In the genomic region with DNA sequence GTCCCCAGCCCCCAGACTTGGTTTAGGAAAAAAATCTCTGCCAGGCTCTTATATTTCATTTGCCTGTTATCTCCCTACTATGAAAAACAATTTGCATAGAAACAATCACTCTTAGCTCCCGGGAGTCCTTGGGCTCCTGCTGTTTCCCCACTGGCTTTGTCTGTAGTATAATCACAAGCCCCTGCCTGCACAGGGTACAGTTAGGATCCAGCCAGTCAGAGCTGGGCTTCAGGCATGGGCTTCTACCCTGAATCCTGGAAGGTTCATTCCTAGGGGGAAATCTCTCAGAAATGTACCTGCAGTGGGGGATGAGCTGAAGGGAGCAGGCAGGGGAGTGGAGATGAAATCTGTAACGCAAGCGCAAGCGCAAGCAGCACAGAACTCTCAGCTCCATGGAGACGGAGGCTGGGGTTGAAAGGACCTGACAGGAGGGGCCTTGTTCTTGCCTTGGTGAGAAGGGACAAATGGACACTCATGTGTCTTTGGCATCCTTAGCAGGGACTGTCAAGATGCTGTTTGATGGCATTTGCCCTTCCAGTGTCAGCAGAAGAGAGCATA, we compare ENCODE assay signal across 18 mouse cellular contexts. TPM values are rescaled to one million over a fixed set of nuclear protein-coding genes. Genes with fewer than 3 reads are reported as not detected.
DNase-seq lines count a peak whose midpoint lies in the region; ATAC-seq lines count a peak whose summit lies in the region.
"Had no signal": no experiment of that assay in that cellular context is flagged by ENCODE, and none has a peak within 500 bp of the region (broad histone marks: within the 10 kb centered on the region; RNA-seq: fewer than 3 reads in every experiment).

No protein-coding gene starts in this region.

- H3K4me3 ChIP-seq in forebrain, embryonic 14.5 days (ENCODE audit: low read depth, low read length): no peak overlapping the region
- no peak overlapping the region for H3K4me3 ChIP-seq in hindbrain, embryonic 11.5 days (ENCODE audit: low read depth, low read length)
- no peak overlapping the region for H3K4me3 ChIP-seq in midbrain, embryonic 12.5 days
- H3K4me3 ChIP-seq in neural tube, embryonic 15.5 days (replicated peaks): no peak overlapping the region
- H3K4me3 ChIP-seq: heart, adult 2 months; intestine, embryonic 15.5 days had no signal

- no peak overlapping the region for H3K4me2 ChIP-seq in forebrain, embryonic 14.5 days (ENCODE audit: low read length)
- no peak overlapping the region for H3K4me2 ChIP-seq in hindbrain, embryonic 11.5 days (replicated peaks; ENCODE audit: low read depth, low read length)
- H3K4me2 ChIP-seq in midbrain, embryonic 12.5 days (replicated peaks): 0 out of 2 replicates have a peak overlapping the region, but pooled peaks have one; percentile 1
- no peak overlapping the region; the same call in 1 of the 2 replicates for H3K4me2 ChIP-seq in neural tube, embryonic 15.5 days
- H3K4me2 ChIP-seq: intestine, embryonic 15.5 days had no signal

- no peaks in the 10 kb centered on the region for H3K27me3 ChIP-seq in forebrain, embryonic 14.5 days (replicated peaks; ENCODE audit: control insufficient read depth, insufficient read depth, low read length)
- no peaks in the 10 kb centered on the region for H3K27me3 ChIP-seq in hindbrain, embryonic 11.5 days (ENCODE audit: control insufficient read depth, insufficient read depth, low read length)
- no peaks in the 10 kb centered on the region for H3K27me3 ChIP-seq in midbrain, embryonic 12.5 days
- no peaks in the 10 kb centered on the region for H3K27me3 ChIP-seq in neural tube, embryonic 15.5 days (replicated peaks)
- H3K27me3 ChIP-seq: intestine, embryonic 15.5 days had no signal

- peak; percentile 51; the same call in 1 of the 2 replicates for ATAC-seq in forebrain, embryonic 14.5 days
- ATAC-seq in hindbrain, embryonic 11.5 days (ENCODE audit: low FRiP score): peak; percentile 76; the same call in 1 of the 2 replicates
- ATAC-seq in midbrain, embryonic 12.5 days (ENCODE audit: low FRiP score, low read depth): peak; percentile 63
- peak; percentile 61 for ATAC-seq in neural tube, embryonic 15.5 days (ENCODE audit: low FRiP score)
- ATAC-seq: CD4-positive, CD25-positive, alpha-beta regulatory T cell, adult 4 months; intestine, embryonic 15.5 days had no signal

- H3K9me3 ChIP-seq in forebrain, embryonic 14.5 days (replicated peaks; ENCODE audit: control insufficient read depth, low read length): no peaks in the 10 kb centered on the region
- no peaks in the 10 kb centered on the region for H3K9me3 ChIP-seq in hindbrain, embryonic 11.5 days (ENCODE audit: control insufficient read depth, low read length)
- 0 out of 2 replicates have a peak, but pooled peaks cover 4% of the 10 kb centered on the region for H3K9me3 ChIP-seq in midbrain, embryonic 12.5 days
- H3K9me3 ChIP-seq in neural tube, embryonic 15.5 days (replicated peaks): no peaks in the 10 kb centered on the region
- H3K9me3 ChIP-seq: intestine, embryonic 15.5 days had no signal

- 0 out of 2 replicates have a peak overlapping the region, but pooled peaks have one; percentile 29 for H3K9ac ChIP-seq in forebrain, embryonic 14.5 days (ENCODE audit: low read length)
- H3K9ac ChIP-seq in hindbrain, embryonic 11.5 days (ENCODE audit: low read depth, low read length): no peak overlapping the region
- 0 out of 2 replicates have a peak overlapping the region, but pooled peaks have one; percentile 16 for H3K9ac ChIP-seq in midbrain, embryonic 12.5 days (replicated peaks)
- H3K9ac ChIP-seq in neural tube, embryonic 15.5 days (replicated peaks): no peak overlapping the region
- H3K9ac ChIP-seq: intestine, embryonic 15.5 days had no signal

- no peaks in the 10 kb centered on the region for H3K36me3 ChIP-seq in forebrain, embryonic 14.5 days (ENCODE audit: control insufficient read depth, insufficient read depth, low read length)
- H3K36me3 ChIP-seq in hindbrain, embryonic 11.5 days (ENCODE audit: control insufficient read depth, insufficient read depth, low read length): no peaks in the 10 kb centered on the region
- H3K36me3 ChIP-seq in midbrain, embryonic 12.5 days: no peaks in the 10 kb centered on the region
- H3K36me3 ChIP-seq in neural tube, embryonic 15.5 days: no peaks in the 10 kb centered on the region
- H3K36me3 ChIP-seq: intestine, embryonic 15.5 days had no signal

- WGBS in forebrain, embryonic 14.5 days: 25% methylated on average over 5 of the region's 5 CpGs
- 53% methylated on average over 5 of the region's 5 CpGs for WGBS in hindbrain, embryonic 11.5 days
- WGBS in midbrain, embryonic 12.5 days: 25% methylated on average over 5 of the region's 5 CpGs
- WGBS in neural tube, embryonic 15.5 days: 20% methylated on average over 5 of the region's 5 CpGs

- H3K27ac ChIP-seq in forebrain, embryonic 14.5 days (ENCODE audit: low read depth, low read length): peak overlapping the region; percentile 65; the same call in 1 of the 2 replicates
- peak overlapping the region; percentile 53; the same call in 1 of the 2 replicates for H3K27ac ChIP-seq in hindbrain, embryonic 11.5 days (ENCODE audit: low read depth, low read length)
- peak overlapping the region; percentile 8 for H3K27ac ChIP-seq in midbrain, embryonic 12.5 days (replicated peaks)
- H3K27ac ChIP-seq in neural tube, embryonic 15.5 days (replicated peaks): 0 out of 2 replicates have a peak overlapping the region, but pooled peaks have one; percentile 33
- H3K27ac ChIP-seq: heart, adult 2 months; intestine, embryonic 15.5 days had no signal

- DNase-seq in forebrain, embryonic 14.5 days (ENCODE audit: low spot score): peak; percentile 57
- DNase-seq in hindbrain, embryonic 11.5 days (ENCODE audit: low spot score): peak; percentile 15
- DNase-seq in kidney, postnatal 14 days: no peak
- no peak for DNase-seq in thymus, postnatal 4 days
- DNase-seq in right cerebral cortex, postnatal 14 days: no peak
- DNase-seq: adrenal gland, postnatal 10 days; cerebellum, adult 9-10 months; heart, adult 2 months; heart, postnatal 14 days; liver; lung, adult 2 months; lung, postnatal 4 days; right cerebral cortex, postnatal 4 days; thymus, adult 18-20 months had no signal

- H3K4me1 ChIP-seq in forebrain, embryonic 14.5 days (ENCODE audit: control insufficient read depth, insufficient read depth, low read length): peaks cover 10% of the 10 kb centered on the region
- H3K4me1 ChIP-seq in hindbrain, embryonic 11.5 days (replicated peaks; ENCODE audit: control insufficient read depth, insufficient read depth, low read length): peaks cover 6% of the 10 kb centered on the region
- H3K4me1 ChIP-seq in midbrain, embryonic 12.5 days: peaks cover 25% of the 10 kb centered on the region
- H3K4me1 ChIP-seq in neural tube, embryonic 15.5 days: peaks cover 13% of the 10 kb centered on the region
- H3K4me1 ChIP-seq: intestine, embryonic 15.5 days had no signal

RNA-seq across cellular contexts. Expression of gene Plxnc1, which starts 33.7 kb away (rescaled TPM):
- polyA plus RNA-seq in forebrain, embryonic 14.5 days (2014; fragmentation: Nextera tagmentation; extraction: Ambion mirVana): 14.4 and 15.0 TPM in 2 replicates
- 3.3 and 4.5 TPM in 2 replicates for polyA plus RNA-seq in hindbrain, embryonic 11.5 days (2014; fragmentation: Nextera tagmentation; extraction: Ambion mirVana)
- 6.8 and 7.0 TPM in 2 replicates for polyA plus RNA-seq in midbrain, embryonic 12.5 days (2016; fragmentation: Nextera tagmentation; extraction: Ambion mirVana)
- 7.6 and 9.8 TPM in 2 replicates for polyA plus RNA-seq in neural tube, embryonic 15.5 days (2015; fragmentation: Nextera tagmentation; extraction: Ambion mirVana)

Comparison
In these comparisons a context has a peak if more than half of its experiments do, and no peak if none do; other contexts are left out.
1. DNase-seq: peak in forebrain, embryonic 14.5 days (single experiment) and hindbrain, embryonic 11.5 days (single experiment); none in kidney, postnatal 14 days (single experiment), thymus, postnatal 4 days (single experiment) and right cerebral cortex, postnatal 14 days (single experiment).
2. H3K27ac ChIP-seq: peak in every context shown above with its lines; median percentile 65 in forebrain, embryonic 14.5 days; 53 in hindbrain, embryonic 11.5 days; 33 in neural tube, embryonic 15.5 days; 8 in midbrain, embryonic 12.5 days.
3. H3K9ac ChIP-seq: peak in forebrain, embryonic 14.5 days (single experiment) and midbrain, embryonic 12.5 days (single experiment); none in hindbrain, embryonic 11.5 days (single experiment) and neural tube, embryonic 15.5 days (single experiment).
4. Peak in every context shown above with its lines, with median percentiles within 50 percentile points of each other: ATAC-seq.